Mouse (Mus musculus): ENCODE data around the gene Cadps2. TPM values are rescaled to one million over a fixed set of nuclear protein-coding genes. Genes with fewer than 3 reads are reported as not detected.

The Cadps2 gene
- polyA plus RNA-seq, 1 experiment from 2014 or later = 3.4 TPM

DNA sequence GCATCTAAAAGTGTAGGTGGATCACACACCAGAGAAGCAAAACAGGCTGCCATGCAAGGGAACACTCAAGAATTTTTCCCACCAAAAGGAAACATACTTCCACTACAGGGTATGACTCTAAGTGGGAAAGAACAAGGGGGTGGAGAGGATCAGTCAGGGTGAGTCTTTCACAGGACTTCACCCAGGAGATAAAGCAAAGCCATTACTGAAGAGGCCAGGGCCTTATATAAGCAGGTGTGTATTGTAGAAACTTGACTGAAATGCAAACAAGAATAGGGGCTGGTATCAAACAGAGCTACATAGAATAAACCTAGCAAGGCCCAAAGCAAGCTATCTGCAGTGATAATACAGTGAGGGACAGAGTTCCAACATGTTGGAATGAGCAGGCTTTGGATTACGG lies 271.6 kb downstream of the Cadps2 start:
- WGBS = 75% methylated on average over 1 of the region's 1 CpGs

DNA sequence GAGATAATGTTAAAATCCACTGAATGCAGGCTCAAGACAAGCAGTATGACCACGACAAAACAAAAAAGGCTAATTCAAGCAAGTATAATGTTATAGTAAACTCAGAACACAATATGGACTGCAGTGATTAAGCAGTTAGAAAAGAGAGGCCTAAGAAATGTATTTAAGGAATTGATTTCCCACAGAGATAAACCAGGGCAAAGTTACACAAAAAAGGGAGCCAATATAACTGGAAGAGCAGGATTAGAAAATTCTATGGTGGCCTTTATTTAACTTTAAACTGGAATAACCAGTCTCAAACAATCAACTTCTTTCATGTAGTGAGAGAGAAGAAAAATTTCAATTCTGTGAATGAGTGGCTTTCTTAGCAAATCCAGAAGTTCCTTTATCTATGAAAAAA lies 289.3 kb downstream of the Cadps2 start:
- Histone ChIP-seq H3K36me3 (ENCODE audit: control insufficient read depth, insufficient read depth, low read length) (no peaks in the 10 kb centered on the region), H3K4me3 (replicated peaks; ENCODE audit: low read length) (no peak overlapping the region), H3K9me3 (replicated peaks; ENCODE audit: control insufficient read depth, low read length) (no peaks in the 10 kb centered on the region), H3K4me1 (ENCODE audit: control insufficient read depth, insufficient read depth, low read length) (no peaks in the 10 kb centered on the region), H3K9ac (ENCODE audit: low read length) (no peak overlapping the region), H3K27ac (ENCODE audit: low read length) (no peak overlapping the region), H3K4me2 (ENCODE audit: low read depth, low read length) (no peak overlapping the region), H3K27me3 (ENCODE audit: control insufficient read depth, insufficient read depth, low read length) (no peaks in the 10 kb centered on the region)
- WGBS = 44% methylated on average over 1 of the region's 1 CpGs
- peak; percentile 66; the same call in 1 of the 2 replicates for ATAC-seq (ENCODE audit: insufficient read depth, low FRiP score)

More for the DNA sequence above, 271.6 kb downstream of the Cadps2 start:
- no peak overlapping the region for H3K27ac ChIP-seq (ENCODE audit: low read length)
- no peaks in the 10 kb centered on the region for H3K36me3 ChIP-seq (ENCODE audit: control insufficient read depth, insufficient read depth, low read length)
- no peak overlapping the region for H3K4me3 ChIP-seq (replicated peaks; ENCODE audit: low read length)
- no peak overlapping the region for H3K4me2 ChIP-seq (ENCODE audit: low read depth, low read length)
- no peaks in the 10 kb centered on the region for H3K9me3 ChIP-seq (replicated peaks; ENCODE audit: control insufficient read depth, low read length)
- H3K27me3 ChIP-seq (ENCODE audit: control insufficient read depth, insufficient read depth, low read length) = no peaks in the 10 kb centered on the region
- H3K4me1 ChIP-seq (ENCODE audit: control insufficient read depth, insufficient read depth, low read length) = no peaks in the 10 kb centered on the region
- ATAC-seq (ENCODE audit: insufficient read depth, low FRiP score) = no peak
- H3K9ac ChIP-seq (ENCODE audit: low read length) = no peak overlapping the region

DNA sequence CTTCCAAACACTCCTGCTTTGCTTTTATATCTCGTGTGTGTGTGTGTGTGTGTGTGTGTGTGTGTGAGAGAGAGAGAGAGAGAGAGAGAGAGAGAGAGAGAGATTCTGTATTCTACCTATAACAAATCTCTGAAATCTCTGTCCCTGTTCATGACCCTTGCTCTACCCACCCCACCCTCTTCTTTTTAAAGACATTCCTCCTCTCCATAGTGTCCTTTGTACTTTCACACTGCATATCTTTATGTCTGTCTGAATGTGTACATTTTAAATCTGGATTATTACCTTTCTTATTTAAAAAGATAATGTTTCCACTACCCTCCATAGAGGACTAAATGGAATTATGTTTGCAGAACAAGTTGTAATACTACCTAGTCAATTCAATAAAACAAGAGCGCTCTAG lies 315.5 kb downstream of the Cadps2 start:
- no peaks in the 10 kb centered on the region for H3K4me1 ChIP-seq (ENCODE audit: control insufficient read depth, insufficient read depth, low read length)
- H3K9ac ChIP-seq (ENCODE audit: low read length) = no peak overlapping the region
- H3K4me3 ChIP-seq (replicated peaks; ENCODE audit: low read length) = no peak overlapping the region
- no peak overlapping the region for H3K27ac ChIP-seq (ENCODE audit: low read length)
- H3K4me2 ChIP-seq (ENCODE audit: low read depth, low read length) = no peak overlapping the region
- no peak for ATAC-seq (ENCODE audit: insufficient read depth, low FRiP score)
- no peaks in the 10 kb centered on the region for H3K36me3 ChIP-seq (ENCODE audit: control insufficient read depth, insufficient read depth, low read length)
- H3K27me3 ChIP-seq (ENCODE audit: control insufficient read depth, insufficient read depth, low read length) = no peaks in the 10 kb centered on the region
- 57% methylated on average over 2 of the region's 2 CpGs for WGBS
- H3K9me3 ChIP-seq (replicated peaks; ENCODE audit: control insufficient read depth, low read length) = peaks cover 4% of the 10 kb centered on the region; the same call in 1 of the 2 replicates

DNA sequence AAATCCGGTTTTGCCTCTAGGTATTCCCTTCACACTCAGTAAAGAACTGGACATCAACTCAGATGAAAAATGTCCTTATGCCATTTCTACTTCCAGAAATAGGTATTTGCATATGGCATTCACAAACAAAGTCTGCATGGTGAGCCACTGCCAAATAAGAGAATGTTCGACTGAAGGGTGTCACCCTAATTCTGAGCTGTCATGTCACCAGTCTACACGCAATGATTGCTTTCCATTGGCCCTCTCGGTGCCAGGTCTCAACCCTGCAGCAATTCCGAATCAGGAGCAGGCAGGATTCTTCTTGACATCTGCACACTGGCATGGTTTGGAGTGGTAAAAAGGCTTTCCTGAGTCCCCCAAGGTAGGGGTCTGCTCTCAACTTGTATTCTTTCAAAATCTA lies 316.7 kb downstream of the Cadps2 start:
- Histone ChIP-seq H3K36me3 (ENCODE audit: control insufficient read depth, insufficient read depth, low read length) (no peaks in the 10 kb centered on the region), H3K9ac (ENCODE audit: low read length) (no peak overlapping the region), H3K4me3 (replicated peaks; ENCODE audit: low read length) (no peak overlapping the region), H3K9me3 (replicated peaks; ENCODE audit: control insufficient read depth, low read length) (peaks cover 4% of the 10 kb centered on the region; the same call in 1 of the 2 replicates), H3K27ac (ENCODE audit: low read length) (no peak overlapping the region), H3K4me2 (ENCODE audit: low read depth, low read length) (no peak overlapping the region), H3K4me1 (ENCODE audit: control insufficient read depth, insufficient read depth, low read length) (no peaks in the 10 kb centered on the region), H3K27me3 (ENCODE audit: control insufficient read depth, insufficient read depth, low read length) (no peaks in the 10 kb centered on the region)
- no peak for ATAC-seq (ENCODE audit: insufficient read depth, low FRiP score)
- 90% methylated on average over 5 of the region's 5 CpGs for WGBS

DNA sequence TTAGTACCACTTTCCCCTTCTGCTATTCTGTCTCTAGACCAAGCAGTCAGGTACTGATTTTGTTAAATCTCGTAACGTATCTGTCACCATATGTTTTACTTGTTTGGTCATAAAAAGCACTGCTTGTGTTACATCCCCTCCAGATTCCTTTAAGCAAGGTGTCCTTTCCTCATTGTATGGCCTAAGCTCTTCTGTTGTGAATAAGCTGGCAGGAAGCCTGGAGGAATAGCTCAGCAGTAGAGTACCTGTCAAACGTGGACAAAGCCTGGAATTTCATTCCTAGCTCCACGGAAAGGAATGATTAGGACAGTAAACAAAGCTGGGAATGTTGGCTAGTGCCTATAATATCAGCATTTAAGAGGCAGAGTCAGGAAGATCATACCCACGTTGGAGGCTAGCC lies 340.6 kb downstream of the Cadps2 start:
- WGBS = 44% methylated on average over 5 of the region's 5 CpGs
- Histone ChIP-seq H3K27me3 (ENCODE audit: control insufficient read depth, insufficient read depth, low read length) (no peaks in the 10 kb centered on the region), H3K27ac (ENCODE audit: low read length) (no peak overlapping the region), H3K36me3 (ENCODE audit: control insufficient read depth, insufficient read depth, low read length) (no peaks in the 10 kb centered on the region), H3K9me3 (replicated peaks; ENCODE audit: control insufficient read depth, low read length) (no peaks in the 10 kb centered on the region), H3K4me1 (ENCODE audit: control insufficient read depth, insufficient read depth, low read length) (0 out of 2 replicates have a peak, but pooled peaks cover 3% of the 10 kb centered on the region), H3K9ac (ENCODE audit: low read length) (no peak overlapping the region), H3K4me2 (ENCODE audit: low read depth, low read length) (no peak overlapping the region), H3K4me3 (replicated peaks; ENCODE audit: low read length) (no peak overlapping the region)
- no peak for ATAC-seq (ENCODE audit: insufficient read depth, low FRiP score)

DNA sequence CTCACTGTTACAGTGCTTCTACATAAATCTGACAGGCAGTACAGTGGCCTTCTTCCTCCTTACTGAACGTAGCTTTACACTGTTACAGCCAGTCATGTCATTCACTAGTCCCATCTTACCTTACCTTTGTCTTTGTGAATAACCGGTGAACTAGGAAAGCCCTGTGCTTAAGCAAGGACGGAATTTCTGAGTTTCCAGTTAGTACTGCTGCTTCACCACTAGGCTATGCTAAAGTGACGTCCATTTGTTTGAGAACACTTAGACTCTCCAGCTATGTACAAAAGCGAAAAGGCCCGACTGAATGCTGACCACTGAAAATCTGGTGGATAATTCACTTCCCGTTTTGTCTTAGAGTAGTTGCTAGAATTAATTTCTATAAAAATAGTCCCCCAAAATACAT lies 347.4 kb downstream of the Cadps2 start:
- H3K9me3 ChIP-seq (replicated peaks; ENCODE audit: control insufficient read depth, low read length) = no peaks in the 10 kb centered on the region
- WGBS = 35% methylated on average over 7 of the region's 7 CpGs
- no peak overlapping the region for H3K9ac ChIP-seq (ENCODE audit: low read length)
- H3K4me3 ChIP-seq (replicated peaks; ENCODE audit: low read length) = no peak overlapping the region
- no peaks in the 10 kb centered on the region for H3K27me3 ChIP-seq (ENCODE audit: control insufficient read depth, insufficient read depth, low read length)
- peak; percentile 64; the same call in 1 of the 2 replicates for ATAC-seq (ENCODE audit: insufficient read depth, low FRiP score)
- H3K4me1 ChIP-seq (ENCODE audit: control insufficient read depth, insufficient read depth, low read length) = no peaks in the 10 kb centered on the region
- no peak overlapping the region for H3K27ac ChIP-seq (ENCODE audit: low read length)
- no peak overlapping the region for H3K4me2 ChIP-seq (ENCODE audit: low read depth, low read length)
- H3K36me3 ChIP-seq (ENCODE audit: control insufficient read depth, insufficient read depth, low read length) = no peaks in the 10 kb centered on the region

DNA sequence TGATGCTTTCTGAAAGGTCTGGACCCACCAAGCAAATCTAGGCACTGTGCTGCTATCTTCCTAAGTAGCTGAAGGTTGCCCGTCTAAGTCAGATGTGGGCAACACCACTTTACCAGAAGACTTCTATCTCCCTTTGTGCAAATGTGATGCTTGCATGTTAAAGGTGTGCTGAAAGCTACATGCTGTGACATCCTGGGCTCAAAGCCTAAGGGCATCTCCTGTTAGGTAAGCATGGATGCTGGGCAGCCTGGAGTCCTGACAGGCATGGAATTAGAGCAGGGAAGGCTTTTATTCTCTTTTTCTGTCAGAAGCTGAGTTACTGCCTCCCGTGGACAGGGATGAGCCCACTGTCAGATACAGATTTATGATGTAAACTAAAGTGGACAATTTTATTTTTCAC lies 348.8 kb downstream of the Cadps2 start:
- no peak for ATAC-seq (ENCODE audit: insufficient read depth, low FRiP score)
- Histone ChIP-seq H3K27me3 (ENCODE audit: control insufficient read depth, insufficient read depth, low read length) (no peaks in the 10 kb centered on the region), H3K27ac (ENCODE audit: low read length) (no peak overlapping the region), H3K4me3 (replicated peaks; ENCODE audit: low read length) (no peak overlapping the region), H3K4me1 (ENCODE audit: control insufficient read depth, insufficient read depth, low read length) (no peaks in the 10 kb centered on the region), H3K36me3 (ENCODE audit: control insufficient read depth, insufficient read depth, low read length) (no peaks in the 10 kb centered on the region), H3K9me3 (replicated peaks; ENCODE audit: control insufficient read depth, low read length) (no peaks in the 10 kb centered on the region), H3K4me2 (ENCODE audit: low read depth, low read length) (no peak overlapping the region), H3K9ac (ENCODE audit: low read length) (no peak overlapping the region)
- WGBS = 71% methylated on average over 2 of the region's 2 CpGs

DNA sequence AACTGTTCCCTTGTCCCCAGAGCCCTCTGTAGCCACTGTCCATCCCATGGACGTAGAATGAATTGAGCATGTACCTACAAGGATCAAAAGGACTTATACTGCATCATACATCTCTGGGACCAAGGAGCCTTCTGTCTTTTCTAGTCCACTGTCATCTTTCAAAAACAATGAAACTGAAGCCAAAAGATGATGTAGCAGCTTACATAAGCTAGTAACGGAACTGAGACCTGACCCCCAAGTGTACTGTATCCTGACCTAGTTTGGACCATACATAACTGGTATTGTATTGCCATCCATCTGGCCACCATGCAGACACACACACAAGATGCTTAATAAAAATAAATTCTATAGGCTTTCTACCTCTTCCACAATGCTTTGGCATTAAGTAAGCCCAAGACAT lies 350.2 kb downstream of the Cadps2 start:
- no peak overlapping the region for H3K4me2 ChIP-seq (ENCODE audit: low read depth, low read length)
- WGBS = 82% methylated on average over 2 of the region's 2 CpGs
- ATAC-seq (ENCODE audit: insufficient read depth, low FRiP score) = no peak
- H3K27ac ChIP-seq (ENCODE audit: low read length) = no peak overlapping the region
- H3K9ac ChIP-seq (ENCODE audit: low read length) = no peak overlapping the region
- no peak overlapping the region for H3K4me3 ChIP-seq (replicated peaks; ENCODE audit: low read length)
- no peaks in the 10 kb centered on the region for H3K27me3 ChIP-seq (ENCODE audit: control insufficient read depth, insufficient read depth, low read length)
- H3K36me3 ChIP-seq (ENCODE audit: control insufficient read depth, insufficient read depth, low read length) = no peaks in the 10 kb centered on the region
- H3K9me3 ChIP-seq (replicated peaks; ENCODE audit: control insufficient read depth, low read length) = no peaks in the 10 kb centered on the region
- no peaks in the 10 kb centered on the region for H3K4me1 ChIP-seq (ENCODE audit: control insufficient read depth, insufficient read depth, low read length)

DNA sequence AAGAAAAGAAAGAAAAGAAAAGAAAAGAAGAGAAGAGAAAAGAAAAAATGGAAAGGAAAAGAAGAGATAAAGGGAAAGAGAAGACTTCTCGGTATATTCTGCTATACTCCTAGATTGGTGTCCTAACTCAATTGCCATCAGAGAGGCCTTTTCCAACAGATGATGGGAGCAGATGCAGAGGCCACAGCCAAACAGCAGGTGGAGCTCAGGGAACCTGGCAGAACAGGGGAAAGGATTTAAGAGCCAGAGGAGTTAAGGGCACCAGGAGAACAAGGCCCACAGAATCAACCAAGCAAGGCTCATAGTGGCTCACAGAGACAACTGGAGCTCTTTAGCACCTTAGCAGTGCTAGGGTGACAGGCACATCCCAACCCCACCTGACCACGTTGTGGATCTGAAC lies 366.5 kb downstream of the Cadps2 start:
- no peaks in the 10 kb centered on the region for H3K4me1 ChIP-seq (ENCODE audit: control insufficient read depth, insufficient read depth, low read length)
- no peaks in the 10 kb centered on the region for H3K36me3 ChIP-seq (ENCODE audit: control insufficient read depth, insufficient read depth, low read length)
- H3K9ac ChIP-seq (ENCODE audit: low read length) = no peak overlapping the region
- H3K9me3 ChIP-seq (replicated peaks; ENCODE audit: control insufficient read depth, low read length) = no peaks in the 10 kb centered on the region
- 48% methylated on average over 2 of the region's 2 CpGs for WGBS
- H3K4me3 ChIP-seq (replicated peaks; ENCODE audit: low read length) = no peak overlapping the region
- ATAC-seq (ENCODE audit: insufficient read depth, low FRiP score) = no peak
- no peak overlapping the region for H3K27ac ChIP-seq (ENCODE audit: low read length)
- H3K27me3 ChIP-seq (ENCODE audit: control insufficient read depth, insufficient read depth, low read length) = no peaks in the 10 kb centered on the region
- H3K4me2 ChIP-seq (ENCODE audit: low read depth, low read length) = no peak overlapping the region

DNA sequence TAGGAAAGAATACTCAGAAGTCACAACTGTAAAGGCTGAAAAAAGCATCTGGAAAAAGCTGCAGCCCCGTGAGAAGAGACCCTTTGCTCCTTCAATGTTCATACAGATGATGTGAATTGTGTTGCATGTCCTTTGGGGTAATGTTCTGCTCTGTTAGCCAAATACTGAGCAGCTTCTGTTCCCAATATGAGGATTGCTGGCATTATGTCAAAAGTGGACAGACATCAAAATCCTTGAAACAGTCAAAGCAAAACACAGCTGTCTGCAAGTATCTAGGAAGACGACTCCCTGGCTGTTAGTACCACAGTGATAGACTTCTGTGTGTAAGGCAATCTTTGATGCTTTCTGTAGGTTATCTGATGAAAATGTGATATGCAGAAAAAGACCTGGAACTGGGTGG lies 367.4 kb downstream of the Cadps2 start:
- H3K9ac ChIP-seq (ENCODE audit: low read length) = no peak overlapping the region
- no peaks in the 10 kb centered on the region for H3K9me3 ChIP-seq (replicated peaks; ENCODE audit: control insufficient read depth, low read length)
- no peak overlapping the region for H3K4me2 ChIP-seq (ENCODE audit: low read depth, low read length)
- H3K4me3 ChIP-seq (replicated peaks; ENCODE audit: low read length) = no peak overlapping the region
- WGBS = 65% methylated on average over 2 of the region's 2 CpGs
- no peaks in the 10 kb centered on the region for H3K4me1 ChIP-seq (ENCODE audit: control insufficient read depth, insufficient read depth, low read length)
- no peak overlapping the region for H3K27ac ChIP-seq (ENCODE audit: low read length)
- H3K36me3 ChIP-seq (ENCODE audit: control insufficient read depth, insufficient read depth, low read length) = no peaks in the 10 kb centered on the region
- H3K27me3 ChIP-seq (ENCODE audit: control insufficient read depth, insufficient read depth, low read length) = no peaks in the 10 kb centered on the region
- no peak for ATAC-seq (ENCODE audit: insufficient read depth, low FRiP score)

All from stomach, embryonic 16.5 days (tissue).